Mouse (Mus musculus): Measurements from ENCODE around the gene Slc7a1. TPM values are rescaled to one million over a fixed set of nuclear protein-coding genes. Genes with fewer than 3 reads are reported as not detected.

Gene Slc7a1
- polyA plus RNA-seq, 1 experiment, result 12.8 TPM

DNA sequence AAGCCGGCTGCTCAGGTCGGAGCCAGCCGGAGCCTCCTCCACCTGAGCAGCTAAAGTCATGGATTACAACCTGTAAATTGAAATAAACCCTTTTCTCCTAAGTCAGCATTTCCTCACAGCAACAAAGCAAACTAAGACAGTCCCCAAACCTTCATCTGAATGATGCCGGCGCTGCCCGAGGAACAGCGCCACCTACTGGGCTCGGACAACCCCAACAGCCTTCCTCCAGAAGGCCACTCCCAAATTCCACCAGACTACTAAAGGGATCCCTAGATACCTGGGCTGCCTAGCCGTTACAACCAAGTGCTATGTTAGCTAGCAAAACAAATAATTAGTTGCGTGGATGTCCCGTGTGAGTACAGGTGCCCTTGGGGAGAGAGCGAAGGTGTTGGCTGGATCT lies 24.2 kb downstream of the Slc7a1 start:
- Histone ChIP-seq H3K27ac (ENCODE audit: control insufficient read depth, insufficient read depth, low read length) (no peak overlapping the region), H3K4me3 (ENCODE audit: control insufficient read depth, insufficient read depth, low read length) (no peak overlapping the region), H3K4me1 (replicated peaks; ENCODE audit: control insufficient read depth, insufficient read depth, low read length) (peaks cover 20% of the 10 kb centered on the region), H3K27me3 (ENCODE audit: control insufficient read depth, insufficient read depth, low read length) (no peaks in the 10 kb centered on the region), H3K36me3 (ENCODE audit: control insufficient read depth, insufficient read depth, low read length) (no peaks in the 10 kb centered on the region)
- TF ChIP-seq POLR2A (IDR thresholded peaks at IDR 0.05; ENCODE audit: control insufficient read depth, extremely low read depth, insufficient read depth, low read length, poor library complexity) (no peak), CTCF (IDR thresholded peaks at IDR 0.05; ENCODE audit: borderline replicate concordance, control insufficient read depth, extremely low read depth, insufficient read depth, low read length, poor library complexity) (peak; percentile 74; the same call in 1 of the 2 replicates)
- no peak for DNase-seq
- WGBS, result 94% methylated on average over 12 of the region's 12 CpGs

DNA sequence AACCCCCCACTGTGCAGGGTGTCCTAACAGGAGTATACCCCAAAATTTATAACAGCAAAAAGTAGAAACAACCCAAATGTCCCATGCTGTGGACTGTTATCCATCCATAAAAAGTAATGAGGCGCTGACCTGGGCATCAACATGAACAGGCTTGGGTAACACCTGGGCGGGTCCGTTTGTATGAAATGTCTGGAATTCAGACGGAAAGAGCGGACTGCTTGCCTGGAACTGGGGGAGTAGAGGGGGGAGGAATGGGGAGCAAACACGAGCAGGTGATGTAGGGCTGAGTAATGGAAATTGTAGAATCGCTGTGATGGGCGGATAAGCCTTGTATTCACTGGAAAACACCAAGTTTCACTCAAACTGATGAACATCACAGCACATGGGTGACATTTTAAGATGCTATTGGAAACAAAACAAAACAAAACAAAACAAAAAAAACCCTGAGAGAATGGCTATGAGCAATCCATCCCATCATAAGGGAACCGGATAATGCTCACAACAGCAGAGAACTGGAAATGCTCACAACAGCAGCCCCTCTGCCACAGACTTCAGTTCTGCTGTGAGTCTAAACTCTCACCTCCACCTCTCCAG lies 26.5 kb downstream of the Slc7a1 start:
- no peaks in the 10 kb centered on the region for H3K27me3 ChIP-seq (ENCODE audit: control insufficient read depth, insufficient read depth, low read length)
- WGBS, result 95% methylated on average over 9 of the region's 9 CpGs
- no peaks in the 10 kb centered on the region for H3K36me3 ChIP-seq (ENCODE audit: control insufficient read depth, insufficient read depth, low read length)
- H3K4me1 ChIP-seq (replicated peaks; ENCODE audit: control insufficient read depth, insufficient read depth, low read length), result peaks cover 12% of the 10 kb centered on the region
- DNase-seq, result no peak
- TF ChIP-seq CTCF (IDR thresholded peaks at IDR 0.05; ENCODE audit: borderline replicate concordance, control insufficient read depth, extremely low read depth, insufficient read depth, low read length, poor library complexity) (no peak), POLR2A (IDR thresholded peaks at IDR 0.05; ENCODE audit: control insufficient read depth, extremely low read depth, insufficient read depth, low read length, poor library complexity) (no peak)
- H3K27ac ChIP-seq (ENCODE audit: control insufficient read depth, insufficient read depth, low read length), result no peak overlapping the region
- no peak overlapping the region for H3K4me3 ChIP-seq (ENCODE audit: control insufficient read depth, insufficient read depth, low read length)

DNA sequence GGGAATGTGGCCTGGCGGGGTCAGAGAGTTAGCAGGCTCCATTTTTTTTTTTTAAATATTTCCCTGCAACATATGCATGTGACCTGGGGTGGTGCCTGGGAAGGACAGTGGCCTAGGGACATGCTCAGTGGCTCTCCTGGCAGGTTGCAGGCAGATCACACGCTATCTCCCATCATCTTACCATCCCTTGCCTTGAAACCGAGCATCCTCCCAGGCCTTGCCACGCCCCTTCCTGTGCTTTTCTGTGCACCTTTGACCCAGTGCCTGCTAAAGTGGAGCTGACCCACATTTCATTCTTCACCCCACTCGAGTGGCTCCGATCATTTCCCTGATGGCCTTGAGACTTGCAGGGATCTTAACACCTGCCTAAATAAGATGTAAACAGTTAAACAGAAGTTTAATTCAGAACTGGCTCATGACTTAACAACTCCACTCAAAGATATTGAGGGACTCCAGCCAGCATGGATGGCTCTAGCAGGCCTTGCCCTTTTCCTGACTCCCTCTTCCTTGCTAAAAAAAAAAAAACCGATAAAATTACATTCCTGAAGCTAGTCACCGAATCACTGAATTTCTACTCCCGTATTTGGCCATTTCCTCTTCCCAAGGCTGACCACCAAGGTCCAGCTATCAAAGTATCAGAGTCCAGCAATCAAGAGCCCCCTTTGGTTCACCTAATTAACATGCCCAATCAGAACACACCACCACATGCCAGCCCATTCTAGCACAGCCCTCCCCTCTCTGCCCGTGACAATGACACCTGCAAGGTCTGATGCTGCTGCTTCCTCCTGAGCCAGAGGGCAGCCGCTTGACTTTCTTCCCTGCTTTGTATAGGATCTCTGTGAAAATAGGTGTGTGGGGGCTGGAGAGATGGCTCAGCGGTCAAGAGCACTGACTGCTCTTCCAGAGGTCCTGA lies 27.4 kb downstream of the Slc7a1 start:
- no peaks in the 10 kb centered on the region for H3K36me3 ChIP-seq (ENCODE audit: control insufficient read depth, insufficient read depth, low read length)
- H3K4me3 ChIP-seq (ENCODE audit: control insufficient read depth, insufficient read depth, low read length), result no peak overlapping the region

DNA sequence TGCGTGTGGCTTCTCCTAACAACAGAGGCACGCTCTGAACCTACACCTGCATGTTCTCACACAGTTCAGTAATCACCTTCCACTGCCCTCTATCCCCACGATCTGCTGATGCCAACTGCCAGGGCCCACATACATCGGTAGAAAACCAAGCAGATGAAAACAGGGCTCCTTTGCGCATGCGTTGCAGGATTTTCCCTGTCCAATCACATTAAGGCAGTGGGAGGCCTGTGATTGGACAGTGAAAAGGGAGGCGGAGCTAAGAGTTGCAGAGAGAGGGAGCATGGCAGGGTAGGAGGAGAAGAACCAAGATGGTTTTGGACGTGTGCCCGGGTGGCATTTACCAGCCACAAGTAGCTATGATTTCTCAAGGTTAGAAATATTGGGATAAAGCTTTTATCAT lies 28.3 kb downstream of the Slc7a1 start:
- no peak for TF ChIP-seq CTCF (IDR thresholded peaks at IDR 0.05; ENCODE audit: borderline replicate concordance, control insufficient read depth, extremely low read depth, insufficient read depth, low read length, poor library complexity)
- no peak for TF ChIP-seq POLR2A (IDR thresholded peaks at IDR 0.05; ENCODE audit: control insufficient read depth, extremely low read depth, insufficient read depth, low read length, poor library complexity)
- Histone ChIP-seq H3K27ac (ENCODE audit: control insufficient read depth, insufficient read depth, low read length) (no peak overlapping the region), H3K4me3 (ENCODE audit: control insufficient read depth, insufficient read depth, low read length) (no peak overlapping the region), H3K27me3 (ENCODE audit: control insufficient read depth, insufficient read depth, low read length) (no peaks in the 10 kb centered on the region), H3K36me3 (ENCODE audit: control insufficient read depth, insufficient read depth, low read length) (no peaks in the 10 kb centered on the region), H3K4me1 (replicated peaks; ENCODE audit: control insufficient read depth, insufficient read depth, low read length) (peaks cover 4% of the 10 kb centered on the region; the same call in 1 of the 2 replicates)
- no peak for DNase-seq
- WGBS, result 97% methylated on average over 9 of the region's 9 CpGs

More for the DNA sequence above, 27.4 kb downstream of the Slc7a1 start:
- no peak for DNase-seq
- 78% methylated on average over 12 of the region's 12 CpGs for whole genome bisulfite sequencing
- TF ChIP-seq POLR2A (IDR thresholded peaks at IDR 0.05; ENCODE audit: control insufficient read depth, extremely low read depth, insufficient read depth, low read length, poor library complexity), result no peak
- no peak for TF ChIP-seq CTCF (IDR thresholded peaks at IDR 0.05; ENCODE audit: borderline replicate concordance, control insufficient read depth, extremely low read depth, insufficient read depth, low read length, poor library complexity)
- no peaks in the 10 kb centered on the region for H3K27me3 ChIP-seq (ENCODE audit: control insufficient read depth, insufficient read depth, low read length)
- peaks cover 7% of the 10 kb centered on the region for H3K4me1 ChIP-seq (replicated peaks; ENCODE audit: control insufficient read depth, insufficient read depth, low read length)
- H3K27ac ChIP-seq (ENCODE audit: control insufficient read depth, insufficient read depth, low read length), result no peak overlapping the region

DNA sequence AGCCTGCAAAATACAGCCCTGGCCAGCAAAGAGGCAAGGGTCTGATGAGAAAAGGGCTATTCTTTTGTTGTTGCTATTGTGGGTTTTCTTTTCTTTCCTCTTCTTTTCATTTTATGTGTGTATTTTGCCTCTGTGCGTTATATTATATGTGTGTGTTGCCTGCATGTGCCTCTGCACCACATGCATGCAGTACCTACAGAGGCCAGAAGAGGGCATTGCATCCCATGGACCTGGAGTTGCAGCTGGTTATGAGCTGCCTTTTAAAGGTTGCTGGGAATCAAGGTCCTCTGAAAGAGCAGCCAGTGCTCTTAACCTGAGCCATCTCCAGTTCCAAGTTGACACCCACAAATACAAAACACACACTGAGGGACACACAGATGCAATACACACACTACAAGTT lies 29.1 kb downstream of the Slc7a1 start:
- peaks cover 4% of the 10 kb centered on the region; the same call in 1 of the 2 replicates for H3K4me1 ChIP-seq (replicated peaks; ENCODE audit: control insufficient read depth, insufficient read depth, low read length)
- DNase-seq, result peak; percentile 61
- H3K27ac ChIP-seq (ENCODE audit: control insufficient read depth, insufficient read depth, low read length), result no peak overlapping the region
- H3K4me3 ChIP-seq (ENCODE audit: control insufficient read depth, insufficient read depth, low read length), result no peak overlapping the region
- 95% methylated on average over 1 of the region's 1 CpGs for WGBS
- H3K27me3 ChIP-seq (ENCODE audit: control insufficient read depth, insufficient read depth, low read length), result no peaks in the 10 kb centered on the region
- TF ChIP-seq CTCF (IDR thresholded peaks at IDR 0.05; ENCODE audit: borderline replicate concordance, control insufficient read depth, extremely low read depth, insufficient read depth, low read length, poor library complexity) (no peak), POLR2A (IDR thresholded peaks at IDR 0.05; ENCODE audit: control insufficient read depth, extremely low read depth, insufficient read depth, low read length, poor library complexity) (no peak)
- no peaks in the 10 kb centered on the region for H3K36me3 ChIP-seq (ENCODE audit: control insufficient read depth, insufficient read depth, low read length)

DNA sequence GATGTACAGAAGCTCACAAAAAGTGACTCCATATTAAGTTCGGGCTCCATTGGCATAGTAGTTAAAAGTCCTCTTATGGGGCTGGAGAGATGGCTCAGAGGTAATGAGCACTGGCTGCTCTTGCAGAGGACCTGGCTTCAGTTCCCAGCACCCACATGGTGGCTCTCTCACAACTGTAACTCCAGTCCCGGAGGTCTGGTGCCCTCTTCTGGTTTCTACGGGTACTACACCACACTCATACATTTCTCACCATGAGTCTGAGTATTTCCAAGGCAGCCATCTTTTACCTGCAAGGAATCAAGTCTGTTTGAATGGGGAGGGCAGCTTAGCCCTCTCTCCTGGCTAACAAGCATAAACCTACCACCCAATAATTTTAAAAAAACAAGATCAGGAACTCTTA lies 30.5 kb downstream of the Slc7a1 start:
- Histone ChIP-seq H3K4me3 (ENCODE audit: control insufficient read depth, insufficient read depth, low read length) (no peak overlapping the region), H3K27me3 (ENCODE audit: control insufficient read depth, insufficient read depth, low read length) (no peaks in the 10 kb centered on the region), H3K27ac (ENCODE audit: control insufficient read depth, insufficient read depth, low read length) (no peak overlapping the region), H3K4me1 (replicated peaks; ENCODE audit: control insufficient read depth, insufficient read depth, low read length) (peaks cover 4% of the 10 kb centered on the region; the same call in 1 of the 2 replicates), H3K36me3 (ENCODE audit: control insufficient read depth, insufficient read depth, low read length) (no peaks in the 10 kb centered on the region)
- 99% methylated on average over 3 of the region's 3 CpGs for WGBS
- no peak for DNase-seq
- no peak for TF ChIP-seq CTCF (IDR thresholded peaks at IDR 0.05; ENCODE audit: borderline replicate concordance, control insufficient read depth, extremely low read depth, insufficient read depth, low read length, poor library complexity)
- TF ChIP-seq POLR2A (IDR thresholded peaks at IDR 0.05; ENCODE audit: control insufficient read depth, extremely low read depth, insufficient read depth, low read length, poor library complexity), result no peak
